Mouse (Mus musculus) MEL-GATA-1-ER (cell line): ENCODE measurements around the gene Ric8a.

Source experiments
- DNase-seq: peaks from one replicate; pipeline ENCODE4 v3.0.0-alpha.2; 2012; ENCODE audit warnings: low read depth; ENCODE audit errors: extremely low read depth

The Ric8a gene

GRCm38 (mm10) chr7:140845683-140846082 lies 11.1 kb upstream of the Ric8a start:
- no peak for DNase-seq

DNA sequence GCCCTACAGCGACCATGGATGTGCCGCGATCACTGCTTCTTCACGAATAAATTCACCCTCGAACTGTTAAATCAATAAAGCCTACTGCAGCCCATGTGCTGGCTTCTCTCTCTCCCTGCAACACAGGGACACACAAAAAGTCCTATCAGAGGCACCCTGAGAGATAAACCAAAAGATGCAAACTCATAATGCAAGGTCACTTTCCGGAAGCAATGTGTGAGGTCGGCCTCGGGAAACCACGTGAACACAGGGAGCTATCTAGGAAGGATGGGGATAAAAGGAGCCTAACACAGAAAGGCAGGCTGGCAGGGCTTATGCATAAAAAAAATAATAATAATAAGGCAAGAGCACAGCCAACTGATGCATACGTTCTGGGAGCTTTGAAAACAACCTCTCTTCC lies 10.1 kb upstream of the Ric8a start:
- no peak for DNase-seq

DNA sequence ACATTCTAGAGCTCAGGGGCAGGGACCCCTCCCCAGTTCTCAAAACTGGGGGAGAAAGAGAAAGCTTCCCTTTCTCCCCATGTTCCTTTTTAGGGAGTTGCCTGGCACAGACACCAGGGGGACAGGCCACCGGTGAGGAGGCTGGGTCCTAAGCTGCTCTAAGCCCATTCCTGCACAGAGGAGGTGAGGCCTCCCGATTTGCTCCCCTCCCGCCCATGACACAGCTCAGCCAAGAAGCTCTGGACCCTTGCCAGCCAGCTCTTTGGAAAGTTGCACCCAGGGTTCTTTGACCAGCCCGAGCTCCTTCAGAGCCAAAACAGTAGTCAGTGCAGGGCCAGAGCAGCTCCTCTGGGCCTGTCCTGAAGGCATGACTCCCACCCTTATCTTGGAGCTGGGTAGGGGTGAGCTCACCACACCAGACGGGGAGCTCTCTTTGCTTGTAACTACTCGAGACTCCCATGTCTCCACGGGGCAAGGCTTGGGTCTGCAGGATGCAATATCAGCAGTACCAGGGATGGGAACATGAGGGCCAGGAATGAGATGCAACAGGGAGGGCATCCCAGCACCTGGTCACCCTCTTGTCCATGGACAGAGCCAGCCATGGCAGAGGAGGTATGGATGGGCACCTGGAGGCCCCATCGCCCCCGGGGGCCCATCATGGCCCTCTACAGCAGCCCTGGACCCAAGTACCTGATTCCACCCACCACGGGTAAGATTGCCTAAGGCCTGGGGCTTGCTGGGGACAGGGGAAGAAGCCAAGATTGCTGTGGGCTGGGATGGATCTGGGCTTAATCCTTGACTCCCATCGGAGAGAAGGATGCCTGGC lies 8.8 kb upstream of the Ric8a start, which contains the start of gene Odf3:
Gene Odf3 (plus strand): TSS at position 51 of the 826 bp plus-strand sequence.
- no peak for DNase-seq

- no peak for DNase-seq
Measured at GRCm38 (mm10) chr7:140848591-140848990, 8.2 kb upstream of the Ric8a start.

DNA sequence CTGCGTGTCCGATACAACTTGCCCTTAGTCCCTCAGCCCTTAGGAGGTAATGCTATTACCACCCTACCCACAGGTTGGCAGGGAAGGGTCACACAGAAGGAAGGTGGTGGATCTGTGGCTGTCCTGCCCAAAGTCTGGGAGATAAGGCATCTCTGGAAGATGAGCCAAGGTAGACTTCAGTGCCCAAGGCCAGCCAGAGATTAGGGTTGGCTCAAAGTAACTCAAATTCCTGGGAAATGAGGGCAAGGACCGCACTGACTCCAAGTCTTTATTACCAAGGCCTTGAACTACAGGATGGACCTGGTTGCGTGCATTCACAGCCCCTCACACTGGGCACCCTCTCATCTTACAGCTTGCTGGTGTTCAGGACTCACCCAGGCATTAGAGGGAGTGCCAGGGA lies 4.8 kb upstream of the Ric8a start:
- DNase-seq = no peak

- no peak for DNase-seq
Measured at GRCm38 (mm10) chr7:140853386-140853785, 3.4 kb upstream of the Ric8a start.

- no peak for DNase-seq
Measured at GRCm38 (mm10) chr7:140854483-140854882, 2.3 kb upstream of the Ric8a start.

DNA sequence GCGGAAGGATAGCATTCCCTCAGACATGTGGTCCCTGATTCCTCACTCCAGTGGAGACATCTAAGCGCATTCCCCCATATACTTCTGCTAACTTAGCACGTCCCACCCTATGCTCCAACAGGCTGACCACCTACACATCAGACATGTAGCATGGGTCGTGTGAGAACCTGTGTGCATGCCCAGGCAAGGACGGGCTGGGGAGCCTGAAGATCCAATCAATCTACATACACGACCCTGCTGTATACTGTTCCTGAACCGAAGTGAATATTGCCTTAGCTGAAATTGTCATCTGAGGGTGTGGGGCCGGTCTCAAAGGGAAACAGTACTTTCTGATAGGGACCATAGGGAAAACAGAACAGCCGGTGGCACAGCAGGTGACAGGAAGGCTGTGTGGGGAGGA lies 1.6 kb upstream of the Ric8a start:
- no peak for DNase-seq

GRCm38 (mm10) chr7:140855860-140856784 lies 635 bp upstream of the Ric8a start, which contains the start of gene Gm45785:
TSS of gene Gm45785 (minus strand) at chr7:140856331.
- DNase-seq = peak; percentile 93

- no peak for DNase-seq
Measured at GRCm38 (mm10) chr7:140857550-140858505, 1.1 kb downstream of the Ric8a start, which contains the start of gene Bet1l. TSS of gene Bet1l (minus strand) at chr7:140857577.

DNA sequence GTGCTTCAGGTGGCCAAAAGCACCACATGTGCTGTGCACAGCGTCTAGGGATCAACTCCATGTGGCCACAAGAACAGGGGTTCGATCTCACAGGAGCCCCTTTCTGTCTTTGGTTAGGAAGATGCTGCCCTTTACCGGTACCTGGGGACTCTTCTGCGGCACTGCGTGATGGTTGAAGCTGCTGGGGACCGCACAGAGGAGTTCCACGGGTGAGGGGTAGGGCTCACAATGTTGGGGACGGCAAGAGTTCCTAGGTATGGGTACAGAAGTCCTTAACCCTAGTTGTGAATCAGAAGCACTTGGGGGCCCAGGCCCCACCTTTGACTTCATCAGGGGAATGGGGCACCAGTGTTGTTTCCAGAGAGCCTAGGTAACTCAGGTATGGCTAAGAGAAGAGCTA lies 2.0 kb downstream of the Ric8a start:
- DNase-seq = no peak

GRCm38 (mm10) chr7:140859997-140860396 lies 3.2 kb downstream of the Ric8a start:
- no peak for DNase-seq

DNA sequence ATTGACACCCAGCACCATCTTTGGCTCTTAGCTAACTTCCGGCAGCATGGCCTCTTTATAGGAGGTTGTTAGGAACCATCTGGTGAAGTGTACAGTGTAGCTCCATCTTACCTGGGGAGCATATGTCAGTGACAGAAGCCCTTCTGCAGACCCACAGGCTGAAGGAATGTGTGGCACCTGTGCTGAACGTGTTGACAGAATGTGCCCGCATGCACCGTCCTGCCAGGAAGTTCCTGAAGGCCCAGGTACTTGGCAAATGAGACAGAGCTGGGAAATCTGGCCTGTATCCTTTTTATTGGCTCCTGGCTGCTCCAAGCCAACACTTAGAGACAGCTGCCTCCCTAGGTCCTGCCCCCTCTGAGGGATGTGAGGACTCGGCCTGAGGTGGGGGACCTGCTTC lies 4.0 kb downstream of the Ric8a start:
- no peak for DNase-seq

DNA sequence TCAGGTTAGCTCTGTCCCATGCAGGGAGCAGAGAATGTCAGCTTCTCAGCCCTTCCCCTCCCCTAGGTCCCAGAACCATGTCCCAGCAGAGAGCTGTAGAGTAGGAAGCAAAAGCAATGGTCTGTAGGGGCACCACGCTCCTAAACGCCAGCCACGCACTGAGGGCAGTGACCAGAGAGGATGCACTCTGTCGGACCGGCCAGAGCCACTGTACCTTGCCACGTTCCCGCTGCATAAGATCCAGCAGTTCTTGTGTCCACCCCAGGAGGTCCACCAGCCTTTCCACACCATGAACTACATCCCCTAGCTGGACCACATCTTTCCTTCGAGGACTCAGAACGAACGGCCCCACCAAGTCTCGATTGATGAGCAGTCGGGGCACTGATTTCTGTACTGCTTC lies 8.0 kb downstream of the Ric8a start:
- no peak for DNase-seq

- DNase-seq = no peak
Measured at GRCm38 (mm10) chr7:140874224-140874623, 17.5 kb downstream of the Ric8a start.

GRCm38 (mm10) chr7:140877364-140877763 lies 20.6 kb downstream of the Ric8a start:
- no peak for DNase-seq

GRCm38 (mm10) chr7:140879355-140879754 lies 22.6 kb downstream of the Ric8a start:
- DNase-seq = no peak

GRCm38 (mm10) chr7:140880419-140880818 lies 23.7 kb downstream of the Ric8a start:
- DNase-seq = no peak

- no peak for DNase-seq
Measured at GRCm38 (mm10) chr7:140880865-140881515, 24.2 kb downstream of the Ric8a start.

DNA sequence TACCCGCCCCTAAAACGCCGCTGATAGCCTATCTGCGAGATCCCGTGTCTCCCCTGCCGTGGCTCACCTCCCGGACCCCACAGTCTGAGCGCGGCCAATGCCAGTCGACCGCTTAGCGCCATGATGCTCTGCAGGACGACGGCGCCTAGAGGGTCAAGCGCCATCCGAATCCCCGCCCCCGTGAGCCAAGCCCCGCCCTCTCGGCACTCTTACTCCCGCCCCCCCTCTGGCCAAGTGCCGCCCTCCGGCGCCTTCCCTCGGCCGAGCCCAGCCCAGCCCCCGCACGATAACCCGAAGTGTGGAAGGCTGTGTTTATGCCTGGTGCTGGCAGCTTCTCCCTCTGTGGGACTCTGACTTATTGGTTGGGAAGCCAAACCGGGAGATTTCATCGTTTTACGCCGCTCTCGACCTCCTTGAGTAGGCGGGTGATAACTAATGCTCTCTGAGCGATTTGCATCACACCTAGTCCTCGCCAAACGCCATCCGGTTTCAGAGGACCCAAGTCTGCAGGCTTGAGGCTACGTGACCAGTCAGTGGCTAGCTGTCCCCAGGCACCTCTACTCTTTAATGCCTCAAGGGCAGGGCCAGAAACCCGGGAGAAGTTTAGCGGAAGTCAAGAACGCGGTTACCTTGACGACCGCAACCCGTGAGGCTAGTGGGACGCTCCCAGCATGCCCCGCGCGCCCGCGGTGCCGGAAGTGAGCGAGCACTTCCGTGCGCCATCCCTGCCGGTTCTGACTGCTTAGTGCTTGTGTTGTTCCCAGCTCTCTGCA lies 25.1 kb downstream of the Ric8a start, which contains the start of the genes Psmd13 and Sirt3:
Gene Psmd13 (plus strand): TSS at position 273 of the 773 bp plus-strand sequence.
Gene Sirt3 (minus strand): TSS at position 614 of the 773 bp plus-strand sequence.
- DNase-seq = peak; percentile 89
